Mouse (Mus musculus) adrenal gland, adult 18-20 months (tissue): ENCODE data around the gene Nmt1. TPM values are rescaled to one million over a fixed set of nuclear protein-coding genes. Genes with fewer than 3 reads are reported as not detected.
A peak's percentile ranks its signal among the peaks of the same experiment; 100 is the strongest.

Experiments
- DNase-seq, 2 experiments: peaks; one replicate each; pipeline ENCODE4 v3.0.0; 2021 to 2022; ENCODE audit warnings: low spot score in 2 of 2
- total RNA-seq, 2 experiments: library from RNA; stranded (reverse); gene quantifications; 1 replicate in 1 of 2; 2 replicates in 1 of 2; pipeline ENCODE4 v1.2.3; 2021

Gene Nmt1
- total RNA-seq, 2 experiments from 2014 or later = 97.0 to 100 TPM

DNA sequence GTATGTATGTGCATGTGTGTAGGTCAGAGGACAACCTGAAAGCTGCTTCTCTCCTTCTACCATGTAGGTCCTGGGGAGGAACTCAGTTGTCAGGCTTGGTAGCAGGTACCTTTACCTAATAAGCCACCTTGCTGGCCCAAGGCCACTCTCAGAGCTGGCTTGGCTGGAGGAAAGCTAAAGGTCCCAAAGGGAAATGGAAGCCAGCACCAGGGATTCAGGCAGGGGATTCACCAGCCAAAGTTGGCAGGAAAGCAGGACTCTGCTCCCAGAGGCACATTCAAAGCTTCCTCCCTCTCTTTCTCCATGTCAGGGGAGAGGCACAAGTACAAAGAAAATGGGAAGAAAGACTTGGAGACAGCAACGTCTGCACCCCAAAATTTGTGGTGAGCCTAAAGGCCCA lies 23.1 kb upstream of the Nmt1 start:
- no peak for DNase-seq

DNA sequence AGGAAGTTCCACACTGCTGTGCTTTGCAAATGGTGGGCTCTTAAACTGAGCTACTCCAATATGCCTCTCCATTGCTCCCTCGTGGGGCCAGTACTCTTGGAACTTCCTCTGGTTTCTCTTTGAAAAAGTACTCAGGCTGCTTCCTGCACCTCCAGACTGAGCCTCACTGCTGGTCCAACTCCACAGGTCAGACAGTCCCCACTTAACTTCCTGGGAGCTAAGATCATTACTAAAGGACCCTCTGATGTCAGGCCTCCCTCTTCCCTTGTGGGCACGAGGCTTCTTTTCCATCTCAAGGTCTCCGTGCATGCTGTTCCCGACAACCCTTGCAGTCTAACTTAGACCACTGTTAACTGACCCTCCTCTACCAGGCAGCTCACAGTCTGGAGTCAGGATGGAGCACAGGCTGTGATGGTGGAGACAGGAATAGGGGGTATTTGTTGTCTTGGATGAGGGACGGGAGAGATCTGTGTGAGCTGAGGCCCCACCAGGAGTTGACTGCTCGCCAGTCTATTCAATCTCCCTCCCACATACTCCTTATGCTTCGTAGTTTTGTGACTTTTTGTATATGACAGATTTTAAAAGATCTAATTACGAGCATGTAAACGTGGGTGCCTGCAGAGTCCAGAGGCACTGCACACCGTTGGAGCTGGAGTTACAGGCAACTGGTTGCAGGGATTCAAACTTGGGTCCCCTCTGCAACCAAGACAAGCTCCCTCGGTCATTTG lies 22.6 kb upstream of the Nmt1 start:
- DNase-seq = no peak

- DNase-seq = no peak
Observed at GRCm38 (mm10) chr11:103006286-103007000, 21.5 kb upstream of the Nmt1 start.

DNA sequence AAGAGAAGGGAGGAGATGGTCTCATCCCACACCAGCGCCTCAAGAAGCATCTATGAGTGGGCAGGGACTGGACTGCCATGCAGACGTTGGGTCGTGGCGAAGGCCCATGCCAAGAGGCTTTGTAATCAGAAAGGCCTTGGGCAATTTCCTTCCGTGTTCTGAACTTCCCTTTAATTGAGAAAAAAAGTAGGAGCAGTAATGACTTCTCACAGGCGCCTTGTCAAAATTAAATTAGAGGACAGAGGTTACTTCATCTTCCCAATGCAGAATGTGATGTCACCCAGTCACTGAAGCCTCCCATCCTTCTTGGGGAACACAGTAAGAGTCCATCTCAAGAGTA lies 21.0 kb upstream of the Nmt1 start:
- DNase-seq = no peak

GRCm38 (mm10) chr11:103008558-103008957 lies 19.4 kb upstream of the Nmt1 start:
- DNase-seq = no peak

DNA sequence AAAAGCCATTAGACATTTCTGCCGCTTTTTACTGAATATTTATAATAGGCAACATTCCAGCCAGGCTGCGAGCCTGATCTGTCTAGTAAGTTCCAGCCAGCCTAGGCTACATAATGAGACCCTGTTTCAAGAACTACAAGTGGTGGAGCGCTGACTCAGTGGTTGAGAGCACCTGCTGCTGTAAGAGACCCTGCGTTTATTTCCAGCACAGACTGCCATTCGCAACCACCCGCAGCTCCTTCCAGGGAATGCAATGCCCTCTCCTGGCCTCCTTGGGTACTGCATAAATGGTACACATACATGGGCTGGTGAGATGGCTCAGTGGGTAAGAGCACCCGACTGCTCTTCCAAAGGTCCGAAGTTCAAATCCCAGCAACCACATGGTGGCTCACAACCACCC lies 18.8 kb upstream of the Nmt1 start:
- no peak for DNase-seq

DNA sequence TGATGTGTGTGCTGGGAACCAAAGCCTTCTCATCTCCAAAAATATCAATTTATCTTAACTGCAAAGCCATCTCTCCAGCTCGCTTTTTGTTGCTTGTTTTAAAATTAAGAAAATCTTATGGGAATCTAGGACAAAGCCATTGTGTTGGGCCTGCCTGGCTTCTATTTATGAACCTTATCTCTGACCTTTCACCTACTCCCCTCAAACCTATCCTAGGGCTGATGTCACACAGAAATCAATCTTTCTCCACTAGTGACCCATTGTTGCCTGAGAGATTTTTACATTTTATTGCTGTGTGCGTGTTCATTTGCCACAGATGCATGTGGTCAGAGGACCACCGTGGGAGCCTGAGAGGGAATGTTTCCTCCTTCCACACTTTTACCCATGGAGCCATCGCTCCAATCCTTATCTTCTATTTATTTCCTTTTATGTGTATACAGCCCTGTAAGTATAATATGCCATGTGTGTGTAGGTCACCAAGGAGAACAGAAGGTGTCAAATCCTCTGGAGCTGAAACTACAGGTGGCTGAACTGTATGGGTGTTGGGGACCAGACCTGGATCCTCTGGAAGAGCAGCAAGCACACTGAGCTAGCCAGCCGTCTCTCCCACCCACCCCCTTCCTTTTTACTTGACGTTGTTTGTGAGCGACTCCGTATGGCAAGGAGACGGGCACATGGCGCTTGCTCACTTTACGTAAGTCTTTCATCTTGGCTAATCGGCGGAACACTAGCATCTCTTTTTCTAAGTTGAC lies 17.4 kb upstream of the Nmt1 start:
- no peak for DNase-seq

- DNase-seq = no peak
Observed at GRCm38 (mm10) chr11:103011206-103011497, 16.8 kb upstream of the Nmt1 start.

DNA sequence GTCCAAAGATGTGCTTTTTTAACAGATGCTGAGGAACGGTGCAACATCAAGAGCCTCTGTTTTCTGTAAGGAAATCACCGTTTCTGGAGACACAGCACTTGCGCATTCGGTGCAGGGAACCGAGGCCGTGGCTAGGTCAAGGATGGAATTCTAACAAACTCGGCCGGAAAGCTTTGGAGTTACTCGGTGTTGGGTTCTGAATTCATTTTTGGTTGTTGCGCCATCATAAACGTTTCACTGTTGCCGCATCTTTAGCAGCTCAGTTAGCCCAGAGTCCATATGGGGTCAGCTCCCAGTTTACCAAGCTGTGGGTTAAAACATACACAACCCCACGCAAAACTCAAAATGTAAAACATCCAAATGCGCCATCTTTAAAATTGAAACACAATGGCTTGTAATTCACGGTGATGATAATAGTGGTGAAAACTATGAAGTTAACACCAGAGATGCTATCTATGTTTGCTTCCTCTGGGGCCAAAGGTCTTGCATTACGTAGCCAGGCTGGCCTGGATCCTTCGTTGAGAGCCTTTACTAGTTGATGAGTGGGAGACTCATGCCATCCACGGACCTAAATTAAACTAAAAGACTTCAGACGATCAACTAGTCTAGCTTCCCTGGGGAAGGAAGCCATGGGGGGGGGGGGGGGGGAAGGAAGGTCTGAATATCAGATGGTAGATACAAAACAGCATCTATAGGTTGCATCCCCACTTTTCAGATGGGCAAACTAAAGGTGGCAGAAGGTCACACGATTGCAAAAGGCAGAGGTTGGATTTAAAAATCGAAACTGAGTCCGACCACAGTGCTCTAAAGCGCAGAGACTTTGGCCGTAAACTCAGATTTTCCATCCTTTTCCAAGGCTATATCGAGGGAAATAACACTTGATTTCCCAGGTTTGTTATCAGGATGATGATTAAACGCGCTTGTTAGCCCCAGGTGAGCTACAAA lies 11.8 kb upstream of the Nmt1 start:
- no peak for DNase-seq

GRCm38 (mm10) chr11:103016930-103017329 lies 11.1 kb upstream of the Nmt1 start:
- peak; percentile 99 for DNase-seq

DNA sequence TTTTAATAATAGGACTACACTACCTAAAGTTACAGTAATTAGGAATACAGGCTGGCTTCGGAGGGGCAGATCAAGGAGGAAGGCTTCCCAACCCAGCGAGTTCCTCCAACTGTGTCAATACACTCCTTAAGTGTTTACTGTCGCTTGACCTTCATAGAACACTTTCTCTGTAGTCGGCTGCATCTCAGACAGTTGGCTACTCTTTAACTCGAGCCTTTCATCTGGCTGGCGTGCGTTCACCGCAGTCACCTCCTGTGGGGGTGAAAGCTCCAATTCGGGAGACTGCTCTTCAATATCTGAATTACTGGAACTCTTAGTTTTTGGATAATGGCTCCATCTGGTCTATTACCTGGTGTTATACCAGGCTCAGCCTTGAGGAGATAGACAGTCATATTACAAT lies 10.3 kb upstream of the Nmt1 start:
- no peak for DNase-seq

GRCm38 (mm10) chr11:103018860-103019259 lies 9.1 kb upstream of the Nmt1 start:
- DNase-seq = no peak

- DNase-seq = no peak
Observed at GRCm38 (mm10) chr11:103019325-103019724, 8.7 kb upstream of the Nmt1 start.

- no peak for DNase-seq
Observed at GRCm38 (mm10) chr11:103020713-103021335, 7.2 kb upstream of the Nmt1 start.

DNA sequence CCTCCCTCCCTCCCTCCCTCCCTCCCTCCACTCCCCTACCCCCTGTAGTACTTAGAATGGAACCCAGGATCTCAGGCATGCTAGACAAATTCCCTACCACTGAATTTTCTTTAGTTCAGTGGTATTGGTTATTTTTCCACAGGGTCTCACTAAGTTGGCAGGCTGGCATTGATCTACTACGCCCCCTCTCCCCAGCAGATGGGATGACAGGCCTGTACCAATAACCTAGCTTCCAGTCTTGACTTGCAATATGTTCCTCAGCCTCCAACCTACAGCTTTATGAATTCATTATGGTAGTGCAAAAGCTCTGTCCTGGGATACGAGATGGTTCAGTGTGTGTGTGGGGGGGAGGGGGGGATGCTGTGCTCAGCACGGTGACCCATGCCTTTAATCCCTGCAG lies 4.0 kb upstream of the Nmt1 start:
- DNase-seq = no peak

GRCm38 (mm10) chr11:103026901-103027300 lies 1.1 kb upstream of the Nmt1 start:
- DNase-seq = no peak

GRCm38 (mm10) chr11:103027570-103028175 lies 317 bp upstream of the Nmt1 start:
- DNase-seq = no peak

DNA sequence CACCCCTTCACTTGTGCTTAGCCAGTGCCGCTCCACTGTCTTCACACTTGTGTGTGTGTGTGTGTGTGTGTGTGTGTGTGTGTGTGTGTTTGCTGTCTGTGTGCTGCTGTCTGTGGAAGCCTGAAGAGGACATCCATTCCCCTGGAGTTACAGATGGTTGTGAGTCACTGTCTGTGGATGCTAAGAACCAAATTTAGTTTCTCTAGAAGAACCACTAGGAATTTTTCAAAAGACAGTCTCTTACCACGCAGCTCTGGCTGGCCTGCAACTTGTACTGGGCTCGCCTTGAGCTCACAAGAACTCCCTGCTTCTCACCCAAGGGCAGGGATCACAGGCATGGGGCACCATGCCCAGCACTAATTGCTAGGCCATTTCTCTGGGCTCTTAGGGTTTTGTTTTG lies 5.0 kb downstream of the Nmt1 start:
- DNase-seq = no peak

DNA sequence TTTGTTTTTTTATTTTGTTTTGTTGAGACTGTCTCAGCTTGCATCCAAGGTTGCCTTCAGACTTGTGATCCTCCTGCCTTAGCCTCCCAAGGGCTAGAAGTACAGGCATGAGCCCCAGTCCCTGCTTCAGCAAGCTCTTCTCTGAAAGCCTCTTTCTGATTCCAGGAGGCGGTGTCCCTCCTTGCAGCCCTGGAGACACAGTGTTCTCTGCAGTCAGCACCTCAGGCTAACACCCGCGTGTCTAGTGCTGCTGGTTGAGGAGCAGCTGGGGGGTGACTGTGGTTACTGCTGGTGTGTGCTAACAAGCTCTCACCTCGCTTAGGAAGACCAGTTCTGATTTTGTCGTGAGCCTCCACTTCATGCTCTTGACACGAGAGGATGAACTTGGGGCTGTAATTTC lies 7.0 kb downstream of the Nmt1 start:
- no peak for DNase-seq

DNA sequence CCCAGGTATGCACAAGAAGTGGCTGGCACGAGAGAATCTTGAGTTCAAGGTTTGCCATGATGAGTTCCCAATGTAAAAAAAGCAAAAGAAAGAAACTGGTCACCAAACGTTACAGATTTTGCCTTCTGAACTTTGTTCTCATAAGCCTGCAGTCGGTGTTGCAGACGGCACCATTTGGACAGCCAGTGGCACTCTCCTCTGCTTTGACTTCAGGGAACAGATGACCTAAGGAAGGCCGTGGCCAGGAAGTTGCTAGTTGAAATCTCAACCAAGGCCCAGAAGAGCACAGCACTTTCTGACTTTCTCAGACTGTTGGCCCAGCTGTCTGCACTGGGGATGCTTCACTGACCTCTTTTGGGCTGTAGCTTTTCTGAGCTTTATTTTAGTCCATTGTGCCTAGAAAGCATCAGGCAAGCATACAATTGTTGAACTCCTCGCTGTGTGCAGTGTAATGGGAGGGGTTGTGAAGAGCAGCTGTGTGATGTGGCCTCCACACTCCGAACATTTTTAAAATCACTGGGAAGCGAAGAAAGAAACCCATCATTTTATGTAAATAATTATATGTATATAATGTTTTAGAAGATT lies 9.0 kb downstream of the Nmt1 start:
- no peak for DNase-seq
